Mouse (Mus musculus) small intestine, adult 2 months (tissue): Measurements from ENCODE around the gene H2-Q10.

Experiments
- CTCF ChIP-seq: fragments of 200-500 bp; IDR thresholded peaks from 2 replicates; pipeline ENCODE4 v1.5.1; 2012; ENCODE audit warnings: low read depth, mild to moderate bottlenecking, control low read depth, inconsistent platforms, low read length, moderate library complexity, mixed read lengths; ENCODE audit not compliant: insufficient replicate concordance, insufficient read length; ENCODE audit errors: extremely low read depth
- POLR2A ChIP-seq: fragments of 200-500 bp; IDR thresholded peaks from 2 replicates; pipeline ENCODE4 v1.6.1; 2012; ENCODE audit warnings: low read depth, mild to moderate bottlenecking, control low read depth, inconsistent platforms, low read length, moderate library complexity

DNA sequence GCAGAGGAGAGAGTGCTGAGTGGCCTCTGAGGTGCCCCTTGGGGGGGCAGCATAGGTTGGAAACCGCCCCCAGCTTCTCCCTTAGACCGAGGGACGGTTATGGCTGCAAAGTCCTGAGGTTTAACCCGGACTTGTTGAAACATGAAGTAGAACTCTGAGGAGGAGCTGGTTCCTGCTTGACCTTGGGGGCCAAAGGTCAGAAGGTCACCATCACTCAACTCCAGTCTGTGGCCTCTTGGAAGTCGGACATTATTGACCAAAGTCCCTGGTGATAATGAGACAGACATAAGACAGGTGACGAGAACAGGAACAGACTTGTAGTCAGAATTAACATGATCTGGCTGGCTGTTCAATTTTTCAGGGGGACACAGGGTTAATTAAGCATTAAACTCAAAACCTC lies 44.9 kb downstream of the H2-Q10 start:
- TF ChIP-seq POLR2A (no peak), CTCF (no peak)
